Mouse (Mus musculus): ENCODE data around the gene Ier5.

Ier5 gene

DNA sequence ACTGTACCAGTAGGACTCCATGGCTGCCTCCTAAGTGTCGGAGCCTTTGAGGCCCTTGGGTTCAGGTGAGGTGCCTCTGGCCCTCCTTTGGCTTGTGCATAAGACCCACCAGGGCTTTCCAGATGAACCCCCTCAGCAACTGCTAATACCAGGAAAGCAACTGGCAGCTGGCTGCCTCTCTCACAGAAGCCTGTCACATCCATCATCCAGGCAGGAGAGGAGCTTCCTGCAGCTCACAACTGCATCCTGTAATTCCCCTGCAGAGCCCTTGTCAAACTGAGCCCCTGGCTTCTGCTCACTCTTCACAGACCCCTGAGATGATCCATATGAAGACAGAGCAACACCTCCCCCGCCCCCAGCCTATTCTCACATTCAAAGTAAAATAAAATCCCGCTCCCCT lies 21.8 kb downstream of the Ier5 start:
- DNase-seq (ENCODE audit: low read depth) = no peak

DNA sequence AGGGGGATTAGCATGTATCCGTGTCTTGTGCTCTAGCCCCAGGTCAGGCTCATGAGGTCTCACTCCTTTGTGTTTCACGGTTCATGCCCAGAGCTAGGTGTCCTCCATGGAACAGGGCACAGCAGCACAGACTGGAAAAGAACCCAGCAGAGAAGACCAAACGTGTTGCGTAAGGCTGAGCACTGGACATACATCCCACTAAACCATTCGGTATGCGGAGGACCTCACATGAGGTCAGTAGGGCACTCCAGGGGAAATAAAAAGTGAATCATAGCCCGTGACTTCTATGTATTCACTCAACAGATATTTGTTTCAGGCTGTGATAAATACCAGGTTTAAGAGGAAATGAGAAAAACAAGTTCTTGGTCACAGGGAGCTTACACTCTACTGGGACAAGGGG lies 23.6 kb downstream of the Ier5 start:
- DNase-seq (ENCODE audit: low read depth) = peak; percentile 91

DNA sequence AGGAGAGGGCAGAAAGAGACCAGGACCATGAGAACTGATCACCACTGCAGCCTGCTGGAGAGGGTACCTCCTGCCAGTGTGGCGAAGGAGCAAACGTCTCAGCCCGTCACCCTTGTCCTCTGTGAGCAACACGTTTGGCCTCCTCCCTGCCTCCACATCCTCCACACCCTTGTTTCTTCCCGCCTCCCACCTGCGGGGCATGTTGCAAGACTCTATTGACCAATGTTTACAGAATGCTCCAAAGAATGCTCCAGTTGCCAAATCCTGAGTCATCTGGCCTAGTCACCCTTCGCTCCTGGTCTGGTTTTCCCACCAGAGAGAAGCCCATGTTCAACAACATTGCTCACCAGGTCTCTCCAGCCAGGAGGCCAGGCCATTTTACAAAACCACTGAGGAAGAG lies 24.6 kb downstream of the Ier5 start:
- DNase-seq (ENCODE audit: low read depth) = peak; percentile 99

DNA sequence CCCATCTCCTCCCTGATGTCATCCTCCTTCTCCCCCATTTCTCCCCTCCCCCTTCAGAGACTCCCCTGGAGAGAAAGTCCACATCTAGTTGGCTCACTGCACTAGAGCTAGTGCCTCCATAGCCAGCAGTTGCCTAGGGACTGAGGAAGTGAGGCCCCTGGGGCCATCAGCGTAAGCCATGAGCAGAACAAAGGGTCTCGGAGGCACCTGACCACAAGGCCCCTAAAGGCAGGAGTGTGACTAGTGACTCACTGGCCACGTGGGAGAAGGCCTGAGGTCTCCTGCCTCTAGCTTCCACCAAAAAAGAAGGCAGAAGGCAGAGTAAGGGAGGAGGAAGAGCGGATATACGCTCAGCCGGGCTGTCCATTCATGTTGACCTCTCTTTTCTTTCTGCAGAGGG lies 25.5 kb downstream of the Ier5 start:
- no peak for DNase-seq (ENCODE audit: low read depth)

DNA sequence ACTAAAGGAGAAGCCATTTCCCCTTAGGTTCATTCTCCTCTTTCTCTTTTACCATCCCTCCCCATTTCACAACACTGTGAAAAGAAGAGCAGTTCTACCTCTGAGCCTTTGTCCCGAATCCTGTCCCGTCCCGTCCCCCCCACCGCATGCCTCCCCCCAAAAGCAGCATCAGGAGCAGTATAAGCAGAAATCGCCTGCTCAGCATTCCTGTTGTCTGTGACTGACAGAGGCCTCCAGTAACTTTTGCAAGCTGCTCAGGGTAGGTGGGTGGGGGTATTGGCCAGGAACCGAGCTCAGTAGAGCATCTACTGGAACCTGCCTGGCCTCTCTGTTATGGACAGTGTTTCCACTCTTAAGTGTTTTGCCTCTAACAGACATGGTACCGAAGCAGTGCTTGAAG lies 26.3 kb downstream of the Ier5 start:
- DNase-seq (ENCODE audit: low read depth) = no peak

DNA sequence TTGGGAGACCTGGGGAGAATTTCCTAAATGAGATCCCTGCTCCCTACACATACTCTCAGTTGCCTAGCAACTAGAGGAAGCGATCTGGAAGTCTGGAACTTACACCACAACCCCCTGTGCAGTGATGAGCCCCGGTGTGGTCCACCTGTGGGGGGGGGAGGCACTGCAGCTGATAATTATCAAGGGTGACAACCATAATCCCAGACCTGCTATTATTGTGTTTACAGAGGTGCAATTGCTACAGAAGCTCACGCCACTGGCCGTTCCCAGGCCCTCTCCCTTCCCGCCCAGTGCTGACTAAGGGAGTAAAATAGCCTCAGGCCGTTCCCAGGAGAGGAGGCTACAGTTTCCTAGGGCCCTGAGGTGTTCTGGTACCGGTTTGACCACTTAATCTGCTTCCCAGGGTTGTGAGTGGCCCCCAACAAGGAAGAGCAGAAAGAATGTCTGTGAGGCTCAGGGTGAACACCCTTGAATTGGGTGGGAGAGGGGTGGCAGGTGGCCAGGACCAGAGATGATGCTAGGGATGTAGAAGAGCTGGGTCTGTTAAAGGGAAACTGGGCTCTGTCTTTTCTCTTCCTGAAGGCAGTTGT lies 28.1 kb downstream of the Ier5 start:
- DNase-seq (ENCODE audit: low read depth) = peak; percentile 76

DNA sequence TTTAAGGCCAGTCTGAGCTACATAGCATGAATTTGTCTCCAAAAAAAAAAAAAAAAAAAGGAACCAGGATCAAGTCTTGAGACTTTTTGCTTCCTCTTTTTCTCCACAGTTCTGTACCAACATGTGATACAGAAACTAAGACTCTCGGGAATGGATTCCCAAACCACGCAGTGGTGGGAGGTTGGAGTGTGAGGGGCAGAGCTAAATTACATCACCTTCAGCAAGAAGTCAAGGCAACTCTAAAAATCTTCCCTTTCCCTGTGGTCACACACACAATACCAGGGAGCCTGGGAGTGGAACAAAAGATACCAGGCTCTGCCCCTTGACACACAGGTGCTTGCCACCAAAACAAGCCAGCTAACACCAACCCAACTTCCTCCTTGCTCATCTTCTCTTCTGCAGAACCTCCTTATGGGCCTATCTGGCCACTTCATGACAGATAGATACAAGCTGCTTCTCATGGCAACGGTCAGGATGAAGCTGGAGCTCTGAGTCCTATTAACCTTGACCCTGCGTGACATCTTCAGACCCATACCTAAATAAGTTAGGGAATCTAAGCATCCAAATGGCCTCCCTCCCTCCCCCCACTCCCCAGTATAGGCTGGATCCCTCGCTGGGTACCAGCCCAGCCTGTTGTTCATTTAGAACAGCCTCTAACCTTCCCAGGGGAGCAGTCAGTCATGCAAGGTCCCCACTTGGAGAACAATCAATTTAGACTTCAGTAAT lies 28.7 kb downstream of the Ier5 start:
- DNase-seq (ENCODE audit: low read depth) = peak; percentile 43

DNA sequence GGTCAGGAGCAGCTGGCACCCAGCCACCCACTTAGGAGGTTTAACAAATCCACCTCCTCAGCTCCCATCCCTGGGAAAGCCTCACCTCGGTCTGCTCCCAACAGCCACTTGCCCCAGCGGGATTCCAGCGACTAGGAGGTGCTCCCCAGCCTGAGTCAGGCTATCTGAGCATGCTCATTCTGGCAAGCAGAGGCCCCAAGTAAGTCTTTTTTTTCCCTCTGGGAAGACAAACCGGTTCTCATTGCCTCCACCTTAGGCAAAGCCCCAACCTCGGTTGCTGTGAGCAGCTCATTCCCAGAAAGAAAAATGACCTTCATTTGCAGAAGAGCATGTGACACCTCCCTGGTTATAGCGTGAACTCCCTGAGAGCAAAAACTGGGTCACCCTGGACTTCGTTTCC lies 29.7 kb downstream of the Ier5 start:
- DNase-seq (ENCODE audit: low read depth) = no peak

DNA sequence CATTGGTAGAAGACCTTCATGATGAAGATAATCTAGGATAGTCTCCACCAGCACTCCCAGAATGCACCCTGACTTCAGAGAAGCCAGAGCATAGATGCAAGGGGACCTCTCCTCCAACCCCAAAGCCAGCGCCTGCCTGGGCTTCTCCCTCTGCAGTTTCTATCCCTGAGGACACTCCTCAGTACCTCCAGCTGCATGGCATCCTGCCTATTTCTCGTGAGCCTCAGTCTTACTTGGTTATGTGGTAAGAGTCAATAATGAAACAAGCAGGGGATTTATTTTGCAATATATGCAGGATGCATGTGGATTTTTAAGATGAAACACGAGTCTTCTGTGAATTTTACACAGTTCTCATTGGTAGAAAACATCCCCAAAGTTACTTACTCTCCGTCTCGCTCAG lies 33.2 kb downstream of the Ier5 start:
- DNase-seq (ENCODE audit: low read depth) = peak; percentile 77

DNA sequence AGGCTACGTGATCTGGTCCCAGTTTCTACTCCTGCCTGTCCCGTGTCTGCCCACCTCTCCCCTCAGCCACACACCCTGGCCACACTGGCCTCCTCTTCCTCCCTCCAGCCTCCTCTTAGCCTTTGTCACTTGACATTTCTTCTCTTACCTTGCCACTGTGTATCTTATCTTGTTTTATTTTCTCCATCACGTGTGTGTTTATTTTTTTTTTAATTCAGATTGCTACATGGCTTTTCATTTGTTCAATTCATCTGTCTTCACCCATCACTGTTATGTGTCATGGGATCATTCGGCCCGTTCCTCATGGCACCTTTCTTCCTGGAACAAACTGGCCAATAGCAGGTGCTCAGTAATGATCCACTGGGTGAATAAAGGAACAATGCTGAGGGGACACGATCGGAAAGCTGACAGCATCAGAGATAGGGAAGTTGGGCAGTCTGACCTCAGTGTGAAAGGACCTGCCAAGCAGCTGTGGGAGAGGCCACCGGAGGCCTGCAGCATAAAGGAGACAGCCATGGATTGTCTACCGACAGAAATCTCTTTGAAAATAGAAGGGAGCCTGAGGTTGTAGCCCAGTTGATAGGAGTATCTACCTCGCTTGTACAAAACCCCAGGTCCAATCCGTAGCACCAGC lies 34.3 kb downstream of the Ier5 start:
- DNase-seq (ENCODE audit: low read depth) = no peak

DNA sequence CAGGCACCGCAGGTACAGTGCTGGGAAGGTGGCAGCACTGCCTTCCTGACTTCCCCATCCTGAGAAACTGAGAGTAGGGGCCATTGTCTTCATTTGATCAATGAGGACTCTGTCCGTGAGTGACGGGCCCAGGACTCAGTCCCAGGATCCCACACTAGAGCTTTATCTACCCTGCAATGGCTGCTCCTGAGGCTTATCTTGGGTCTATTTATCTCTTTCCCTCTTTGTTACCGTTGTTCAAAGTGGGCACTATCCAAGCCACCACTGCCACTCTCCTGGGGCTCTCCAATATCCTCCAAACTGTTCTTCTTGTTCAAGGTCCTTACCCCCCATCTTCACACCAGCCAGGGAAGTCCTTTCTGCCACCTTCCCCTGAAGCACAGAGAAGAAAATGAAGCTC lies 34.8 kb downstream of the Ier5 start:
- DNase-seq (ENCODE audit: low read depth) = no peak

DNA sequence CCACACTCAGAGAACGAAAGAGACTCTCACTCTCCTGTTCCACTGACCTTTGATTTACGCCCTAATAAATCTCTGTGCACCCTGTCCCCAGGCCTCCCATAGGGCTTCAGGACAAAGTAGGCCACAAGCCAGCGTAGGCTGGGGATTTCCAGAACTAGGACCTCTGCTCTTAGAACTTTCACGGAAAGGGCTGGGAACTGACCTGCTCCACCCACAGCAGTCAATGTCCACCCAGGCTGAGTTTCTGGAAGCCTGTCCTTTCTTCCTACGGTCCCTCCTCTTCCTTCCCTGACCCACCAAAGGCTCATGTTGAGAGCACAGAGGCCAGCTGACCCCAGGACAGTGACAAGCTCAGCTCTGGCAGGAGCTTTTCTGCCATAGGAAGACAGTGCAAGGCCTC lies 35.3 kb downstream of the Ier5 start:
- no peak for DNase-seq (ENCODE audit: low read depth)

DNA sequence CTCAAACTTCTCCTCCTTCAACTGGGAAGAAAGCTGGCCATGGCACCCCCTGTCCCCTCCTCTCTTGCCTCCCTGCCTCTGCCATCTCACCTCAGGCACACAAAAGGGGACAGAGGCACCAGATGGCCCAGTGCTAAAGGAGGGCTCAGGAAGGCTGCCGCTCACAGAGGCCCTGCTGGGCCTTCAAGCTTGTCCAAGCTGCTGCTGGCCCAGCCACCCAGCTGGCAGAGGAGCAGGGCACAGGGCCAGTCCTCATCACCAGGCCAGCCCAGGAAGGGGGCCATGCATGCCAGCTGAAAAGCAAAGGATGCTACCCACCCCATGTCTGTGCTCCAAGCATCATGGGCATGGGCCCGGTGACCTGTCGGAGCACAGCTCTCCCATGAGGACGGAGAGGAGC lies 36.5 kb downstream of the Ier5 start:
- DNase-seq (ENCODE audit: low read depth) = no peak

DNA sequence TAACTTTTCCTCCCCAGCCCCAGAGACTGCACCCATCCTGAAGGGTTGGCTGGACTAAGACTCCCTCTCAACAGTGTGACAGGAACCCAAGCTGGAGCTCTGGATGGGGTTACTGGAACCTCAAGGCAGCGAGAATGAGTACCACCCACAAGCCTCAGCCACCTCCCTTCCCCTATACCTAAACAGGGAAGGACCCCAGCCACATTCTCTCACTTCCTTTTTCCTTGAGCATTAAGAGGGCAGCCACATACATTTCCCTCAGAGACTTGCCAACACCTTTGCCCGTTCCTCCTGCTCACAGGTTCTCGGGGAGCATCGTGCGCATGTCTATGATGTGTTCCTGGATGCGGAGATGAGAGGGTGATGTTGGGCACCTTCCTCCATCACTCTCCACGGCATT lies 37.4 kb downstream of the Ier5 start:
- DNase-seq (ENCODE audit: low read depth) = no peak

DNA sequence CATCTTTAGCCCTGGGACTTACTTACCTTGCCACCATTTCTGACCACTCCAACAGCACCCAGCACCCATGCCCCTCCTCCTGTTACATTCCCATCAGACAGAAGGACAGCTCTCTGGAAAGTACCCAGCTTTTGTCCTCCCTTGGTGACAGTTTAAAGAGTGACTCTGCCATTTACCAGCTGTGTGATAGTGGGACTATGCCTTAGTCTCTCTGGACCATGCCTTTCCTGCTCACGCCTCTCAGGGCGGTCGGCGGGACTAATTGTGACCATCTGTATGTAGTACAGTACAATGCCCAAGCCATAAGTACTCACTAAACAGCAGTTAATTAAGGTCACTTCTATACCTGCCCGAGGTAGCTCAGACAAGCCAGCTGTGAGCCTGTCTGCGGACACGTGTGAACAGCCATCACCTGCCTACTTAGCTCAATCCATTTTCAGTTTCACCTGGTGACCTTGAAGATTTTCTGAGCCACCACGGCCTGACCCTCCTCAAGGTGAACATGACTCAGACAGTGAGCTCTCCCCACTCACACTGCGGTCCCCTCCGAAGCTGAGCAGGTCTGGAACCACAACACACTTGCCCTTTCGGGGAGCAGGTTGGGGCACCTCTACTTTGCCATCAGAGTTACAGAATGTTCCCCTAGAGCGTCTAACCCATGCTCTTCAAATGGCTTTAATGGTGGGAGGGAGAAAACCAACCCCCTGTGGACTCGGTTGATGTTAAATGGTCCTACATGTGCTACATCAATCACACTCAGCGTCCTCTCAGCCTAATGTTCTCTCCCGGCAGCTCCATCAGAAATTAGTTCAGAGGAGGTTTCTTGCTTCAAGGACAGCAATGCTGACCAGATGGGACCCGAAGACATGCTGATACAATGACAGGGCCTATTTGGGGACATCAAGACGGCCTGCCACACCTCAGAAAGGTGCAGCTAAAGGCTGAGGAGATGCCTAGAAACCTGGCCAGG lies 38.3 kb downstream of the Ier5 start:
- DNase-seq (ENCODE audit: low read depth) = no peak

DNA sequence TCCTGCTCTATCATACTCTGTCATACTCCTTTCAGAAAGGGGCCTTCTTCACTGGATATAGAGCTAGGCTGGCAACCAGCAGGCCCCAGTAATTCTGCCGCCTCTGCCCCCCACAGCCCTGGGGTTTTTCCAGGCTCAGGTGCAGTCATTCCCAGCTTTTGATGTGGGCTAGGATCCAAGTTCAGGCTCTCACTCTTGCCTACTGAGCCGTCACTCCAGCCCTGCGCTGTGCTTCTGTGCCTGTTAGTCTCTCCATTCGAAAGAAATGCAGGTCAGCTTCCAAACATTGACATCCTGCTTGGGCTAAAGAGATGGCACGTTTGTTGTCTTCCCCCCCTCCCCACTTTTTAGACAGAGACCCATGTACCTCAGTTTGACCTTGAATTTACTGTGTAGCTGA lies 39.2 kb downstream of the Ier5 start:
- DNase-seq (ENCODE audit: low read depth) = no peak

DNA sequence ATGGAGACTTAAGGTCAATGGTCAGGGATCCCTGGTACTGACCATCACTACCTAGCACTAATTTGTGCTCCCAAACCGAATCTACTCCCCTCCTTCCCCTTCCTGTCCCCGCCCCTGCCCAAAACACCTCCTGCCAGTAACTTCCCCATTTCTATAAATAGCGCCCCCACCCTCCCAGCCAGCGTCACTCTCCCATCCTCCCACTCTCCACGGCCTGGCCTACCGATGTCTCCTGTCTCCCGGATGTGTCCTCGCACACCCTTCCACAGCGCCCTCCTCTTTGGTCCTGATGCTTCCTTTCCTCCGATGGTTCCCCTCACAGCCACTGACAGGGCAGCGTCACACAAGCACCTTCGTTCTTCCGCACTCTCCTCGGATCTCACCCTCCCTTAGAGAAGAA lies 39.9 kb downstream of the Ier5 start:
- DNase-seq (ENCODE audit: low read depth) = no peak

DNA sequence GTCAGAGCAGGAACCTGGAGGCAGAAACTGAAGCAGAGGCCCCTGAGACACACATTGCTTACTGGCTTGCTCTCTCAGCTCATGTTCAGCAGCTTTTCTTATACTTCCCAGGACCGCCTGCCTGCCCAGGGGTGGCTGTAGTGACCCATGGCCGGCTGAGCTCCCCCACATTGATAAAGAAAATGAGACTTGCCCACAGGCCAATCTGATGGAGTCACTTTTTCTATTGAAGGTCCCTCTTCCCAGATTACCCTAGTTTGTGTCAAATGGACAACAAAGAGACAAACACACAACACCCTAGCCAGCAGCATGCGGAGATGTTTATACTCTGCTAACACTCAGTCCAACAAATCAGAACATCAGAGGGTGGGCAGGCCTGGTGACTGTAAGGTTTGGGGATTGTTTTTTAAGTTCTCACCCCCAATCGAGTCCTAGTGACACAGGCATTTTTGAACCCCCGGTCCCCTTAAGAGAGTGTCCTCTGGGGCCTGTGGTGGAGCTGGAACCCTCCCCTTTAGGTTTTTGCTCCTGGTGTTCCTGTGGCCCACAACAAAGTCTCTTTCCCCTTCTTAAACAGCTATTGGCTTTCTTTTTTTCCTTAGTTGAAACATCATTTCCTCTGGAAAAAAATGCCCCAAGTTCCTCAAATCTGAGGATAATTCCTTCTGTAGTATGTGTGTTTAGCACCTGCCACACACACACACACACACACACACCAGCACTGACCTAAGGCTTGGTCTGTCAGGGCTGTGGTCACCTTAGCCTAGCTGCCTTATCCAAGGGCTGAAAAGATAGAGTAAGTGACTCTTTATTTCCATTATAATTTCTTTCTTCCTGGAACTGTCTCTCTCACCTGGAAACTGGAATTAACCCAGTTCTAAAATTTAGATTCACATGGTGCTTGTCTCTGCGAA lies 41.1 kb downstream of the Ier5 start:
- DNase-seq (ENCODE audit: low read depth) = no peak

DNA sequence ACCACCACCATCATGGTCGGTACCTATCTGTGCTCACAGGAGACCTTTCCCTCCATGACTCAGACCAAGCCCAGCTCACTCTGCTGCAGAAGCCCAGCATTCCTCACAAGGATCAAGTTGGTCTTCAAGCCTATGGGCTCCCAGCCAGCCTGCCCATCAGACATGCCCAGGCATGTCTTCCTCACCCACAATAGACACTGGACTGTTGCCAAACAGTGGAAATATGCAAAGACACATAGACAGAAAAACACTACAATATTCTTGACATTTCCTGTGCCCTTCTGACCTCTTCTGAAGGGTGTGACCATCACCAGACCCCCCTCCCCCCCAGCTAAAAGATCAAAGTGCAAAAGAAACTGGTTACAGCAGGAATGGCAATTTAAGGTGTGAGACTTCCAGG lies 43.3 kb downstream of the Ier5 start:
- peak; percentile 64 for DNase-seq (ENCODE audit: low read depth)

DNA sequence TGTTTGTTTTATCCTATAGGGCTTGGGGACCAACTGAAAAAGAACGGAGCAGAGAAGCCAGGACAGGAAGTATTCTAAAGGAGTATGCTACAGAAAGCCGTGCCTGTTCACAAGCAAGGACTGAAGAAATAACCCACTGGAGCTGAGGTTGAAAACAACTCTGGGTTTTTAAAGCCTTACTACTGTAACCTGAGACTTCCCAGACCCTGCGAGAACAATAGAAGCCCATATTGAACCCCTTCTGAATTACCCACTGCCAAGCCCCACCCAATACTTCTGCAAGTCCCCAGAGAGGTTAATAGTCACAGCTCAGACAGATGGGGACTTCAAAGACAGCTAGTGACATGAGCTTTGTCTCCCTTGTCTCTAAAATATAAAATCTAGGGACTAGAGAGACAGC lies 44.4 kb downstream of the Ier5 start:
- DNase-seq (ENCODE audit: low read depth) = no peak

DNA sequence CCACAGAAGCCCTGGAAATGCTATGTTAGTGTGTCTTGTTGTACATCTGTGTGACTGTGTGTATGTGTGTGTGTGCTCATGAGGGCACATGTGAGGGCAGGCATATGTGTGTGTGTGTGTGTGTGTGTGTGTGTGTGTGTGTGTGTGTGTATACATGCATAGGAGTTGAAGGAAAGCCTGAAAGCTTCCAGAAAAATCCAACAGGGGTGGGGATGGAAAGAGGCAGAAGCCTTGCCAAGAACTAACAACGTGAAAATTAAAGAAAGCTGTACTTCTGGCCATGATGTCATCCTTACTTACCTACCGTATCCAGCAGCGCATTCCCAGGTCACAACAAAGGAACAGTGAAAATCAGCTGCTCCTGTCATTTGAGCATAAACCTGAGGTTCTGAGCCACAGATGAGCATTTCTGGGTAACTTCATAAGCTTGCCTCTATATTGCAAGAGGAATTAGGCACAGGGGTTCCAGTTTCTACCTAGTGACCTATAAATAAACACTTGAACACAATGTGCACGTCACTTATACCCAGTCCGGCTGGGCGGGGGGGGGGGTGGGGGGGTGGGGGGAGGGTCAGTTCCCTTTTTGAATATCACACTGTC lies 45.0 kb downstream of the Ier5 start:
- DNase-seq (ENCODE audit: low read depth) = peak; percentile 41
